Mouse (Mus musculus) kidney, postnatal 14 days (tissue): ENCODE measurements around the gene Ugt1a6b.

ENCODE experiments used
- DNase-seq: peaks from one replicate; pipeline ENCODE4 v3.0.0; 2022; ENCODE audit warnings: mixed read lengths

Ugt1a6b gene

GRCm38 (mm10) chr1:88246386-88246785 is 143.3 kb downstream of the Ugt1a6b start:
- no peak for DNase-seq

GRCm38 (mm10) chr1:88247660-88248059 is 144.6 kb downstream of the Ugt1a6b start:
- no peak for DNase-seq

GRCm38 (mm10) chr1:88248658-88249057 is 145.6 kb downstream of the Ugt1a6b start:
- DNase-seq, result no peak

GRCm38 (mm10) chr1:88249596-88249995 is 146.5 kb downstream of the Ugt1a6b start:
- no peak for DNase-seq

GRCm38 (mm10) chr1:88250023-88250422 is 147.0 kb downstream of the Ugt1a6b start:
- DNase-seq, result no peak

- no peak for DNase-seq
These were observed 150.1 kb downstream of the Ugt1a6b start for GRCm38 (mm10) chr1:88253106-88253505.

- DNase-seq, result no peak
These were observed 150.5 kb downstream of the Ugt1a6b start for GRCm38 (mm10) chr1:88253540-88253939.

GRCm38 (mm10) chr1:88254793-88255465 is 151.9 kb downstream of the Ugt1a6b start:
- DNase-seq, result no peak

- no peak for DNase-seq
These were observed 152.4 kb downstream of the Ugt1a6b start for GRCm38 (mm10) chr1:88255466-88255857.

- no peak for DNase-seq
These were observed 153.1 kb downstream of the Ugt1a6b start for GRCm38 (mm10) chr1:88255989-88256754.

- DNase-seq, result no peak
These were observed 154.0 kb downstream of the Ugt1a6b start for GRCm38 (mm10) chr1:88256886-88257663.

GRCm38 (mm10) chr1:88257681-88258080 is 154.6 kb downstream of the Ugt1a6b start:
- DNase-seq, result no peak

GRCm38 (mm10) chr1:88258361-88258760 is 155.3 kb downstream of the Ugt1a6b start:
- no peak for DNase-seq

GRCm38 (mm10) chr1:88258881-88259642 is 156.0 kb downstream of the Ugt1a6b start:
- peak; percentile 64 for DNase-seq

- DNase-seq, result no peak
These were observed 156.6 kb downstream of the Ugt1a6b start for GRCm38 (mm10) chr1:88259643-88260024.

- DNase-seq, result peak; percentile 82
These were observed 157.1 kb downstream of the Ugt1a6b start for GRCm38 (mm10) chr1:88260114-88260513.

- no peak for DNase-seq
These were observed 157.7 kb downstream of the Ugt1a6b start for GRCm38 (mm10) chr1:88260604-88261377.

GRCm38 (mm10) chr1:88261706-88262105 is 158.7 kb downstream of the Ugt1a6b start:
- no peak for DNase-seq

GRCm38 (mm10) chr1:88262255-88262654 is 159.2 kb downstream of the Ugt1a6b start:
- peak; percentile 82 for DNase-seq

GRCm38 (mm10) chr1:88262961-88263360 is 159.9 kb downstream of the Ugt1a6b start:
- no peak for DNase-seq

- no peak for DNase-seq
These were observed 160.7 kb downstream of the Ugt1a6b start for GRCm38 (mm10) chr1:88263778-88264177.
